Mouse (Mus musculus) gastrocnemius, adult 8-10 months (tissue): ENCODE measurements at regions not wholly inside any gene's neighbourhood (a gene's known extent, or its start where the extent isn't known, plus 50 kb on each side); places are given as distances from the start of the nearest gene placed in this dataset.
"Not testable (repeated sequence)": the region's sequence is repeated elsewhere in the genome, so short reads cannot be mapped to it uniquely, and the experiment has no call there.

ENCODE experiments used
- DNase-seq, 2 experiments: peaks; one replicate each; pipeline ENCODE4 v3.0.0; 2022; ENCODE audit warnings: low spot score in 2 of 2

GRCm38 (mm10) chr12:20802027-20802426 lies 188.2 kb upstream of the Asap2 start:
- not testable (repeated sequence) for DNase-seq

- DNase-seq: not testable (repeated sequence)
Observed at GRCm38 (mm10) chr12:20805466-20805865, 184.8 kb upstream of the Asap2 start.

GRCm38 (mm10) chr12:20806681-20807080 lies 183.6 kb upstream of the Asap2 start:
- DNase-seq: no peak

- not testable (repeated sequence) for DNase-seq
Observed at GRCm38 (mm10) chr12:20813836-20814235, 176.4 kb upstream of the Asap2 start.

- not testable (repeated sequence) for DNase-seq
Observed at GRCm38 (mm10) chr12:20815121-20815520, 175.1 kb upstream of the Asap2 start.

- DNase-seq: peak in 1 of 2 experiments; percentile 31
Observed at GRCm38 (mm10) chr12:20815599-20815998, 174.7 kb upstream of the Asap2 start.

GRCm38 (mm10) chr12:20843661-20844320 lies 146.5 kb upstream of the Asap2 start:
- DNase-seq: not testable (repeated sequence)

GRCm38 (mm10) chr12:20844873-20845272 lies 145.4 kb upstream of the Asap2 start:
- DNase-seq: not testable (repeated sequence)

- DNase-seq: no peak
Observed at GRCm38 (mm10) chr12:20845297-20845696, 145.0 kb upstream of the Asap2 start.

- not testable (repeated sequence) for DNase-seq
Observed at GRCm38 (mm10) chr12:20884104-20884503, 106.2 kb upstream of the Asap2 start.

- DNase-seq: peak in 1 of 2 experiments; percentile 10
Observed at GRCm38 (mm10) chr12:20920653-20921397, 69.4 kb upstream of the Asap2 start.

- DNase-seq: not testable (repeated sequence)
Observed at GRCm38 (mm10) chr12:20921398-20922023, 68.7 kb upstream of the Asap2 start.

- DNase-seq: not testable (repeated sequence)
Observed at GRCm38 (mm10) chr12:20928966-20929365, 61.3 kb upstream of the Asap2 start.
